Mouse (Mus musculus) CD8-positive naive resting alpha-beta T cell, adult 2 months (primary cell): ENCODE results near the gene Rab3gap1.
"Not testable (repeated sequence)": the region's sequence is repeated elsewhere in the genome, so short reads cannot be mapped to it uniquely, and the experiment has no call there.

ENCODE experiments used
- DNase-seq, 2 experiments: peaks; one replicate each; pipeline ENCODE4 v3.0.0; 2022; ENCODE audit warnings: low read depth in 2 of 2, low spot score in 2 of 2

The Rab3gap1 gene

DNA sequence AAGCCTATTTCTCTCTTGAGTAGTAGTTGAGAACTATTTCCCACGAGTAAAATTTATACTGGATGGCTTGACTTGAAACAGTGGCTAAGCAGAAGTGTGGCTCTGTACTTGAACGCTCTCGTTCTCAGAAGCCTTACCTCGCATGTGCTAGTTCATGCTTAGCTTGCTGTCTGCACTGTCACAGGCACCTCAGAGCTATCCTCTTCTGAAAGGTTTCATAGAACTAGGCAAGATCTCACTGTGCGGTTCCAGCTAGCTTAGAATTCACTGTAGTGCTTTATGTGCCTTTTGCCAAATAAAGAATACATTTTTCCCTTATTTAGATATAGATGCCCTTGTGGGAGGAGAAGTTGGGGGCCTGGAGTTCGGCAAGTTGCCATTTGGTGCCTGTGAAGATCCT is 46.7 kb downstream of the Rab3gap1 start:
- DNase-seq: no peak

DNA sequence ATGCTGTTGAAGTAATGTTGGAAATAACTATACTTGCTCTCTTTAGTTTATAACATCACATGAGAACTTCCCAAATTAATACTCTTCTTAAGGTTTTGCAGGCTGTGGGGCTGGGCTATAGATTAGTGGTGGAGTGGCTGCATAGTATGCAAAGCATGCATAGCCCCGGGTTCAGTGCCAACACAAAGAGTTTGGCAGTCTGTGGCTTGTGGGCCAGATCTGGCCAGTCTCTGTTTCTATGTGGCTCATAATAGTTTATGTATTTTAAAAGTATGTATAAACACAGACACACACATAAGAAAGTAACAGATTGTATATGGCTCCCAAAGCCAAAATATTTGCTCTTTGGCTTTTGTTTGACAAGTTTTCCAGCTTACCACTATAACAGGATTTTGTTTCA is 47.2 kb downstream of the Rab3gap1 start:
- DNase-seq: no peak

DNA sequence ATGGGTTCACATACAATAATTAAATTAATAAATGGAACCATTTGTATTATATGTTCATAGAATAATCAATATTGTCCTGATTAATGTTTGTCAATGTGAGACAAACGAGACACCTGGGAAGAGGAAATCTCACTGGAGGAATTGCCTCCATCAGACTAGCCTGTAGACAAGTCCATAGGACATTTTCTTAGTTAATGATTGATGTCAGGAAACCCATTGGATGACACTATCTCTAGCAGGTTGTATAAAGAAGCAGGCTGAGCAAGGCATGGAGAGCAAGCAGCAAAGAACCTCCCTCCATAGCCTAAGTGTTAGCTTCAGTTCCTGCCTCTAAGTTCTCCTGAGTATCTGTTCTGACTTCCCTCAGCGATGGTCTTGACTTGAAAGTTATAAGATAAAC is 64.8 kb downstream of the Rab3gap1 start:
- no peak for DNase-seq

DNA sequence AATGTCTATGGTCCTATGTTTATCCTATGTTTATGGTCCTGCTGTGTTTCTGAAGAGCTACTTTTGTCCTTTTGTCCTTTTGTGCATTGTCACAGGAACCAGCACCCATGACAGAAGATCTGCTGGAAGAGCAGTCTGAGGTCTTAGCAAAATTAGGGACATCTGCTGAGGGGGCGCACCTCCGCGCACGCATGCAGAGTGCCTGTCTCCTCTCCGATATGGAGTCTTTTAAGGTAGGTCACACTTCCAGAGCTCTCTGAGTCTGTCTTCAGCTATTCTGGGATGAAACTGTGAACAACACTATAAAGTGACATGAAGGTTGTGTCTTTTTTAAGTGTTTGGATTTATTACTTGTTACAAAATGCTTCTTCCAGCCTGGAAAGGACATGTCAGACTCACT is 65.7 kb downstream of the Rab3gap1 start:
- no peak for DNase-seq

DNA sequence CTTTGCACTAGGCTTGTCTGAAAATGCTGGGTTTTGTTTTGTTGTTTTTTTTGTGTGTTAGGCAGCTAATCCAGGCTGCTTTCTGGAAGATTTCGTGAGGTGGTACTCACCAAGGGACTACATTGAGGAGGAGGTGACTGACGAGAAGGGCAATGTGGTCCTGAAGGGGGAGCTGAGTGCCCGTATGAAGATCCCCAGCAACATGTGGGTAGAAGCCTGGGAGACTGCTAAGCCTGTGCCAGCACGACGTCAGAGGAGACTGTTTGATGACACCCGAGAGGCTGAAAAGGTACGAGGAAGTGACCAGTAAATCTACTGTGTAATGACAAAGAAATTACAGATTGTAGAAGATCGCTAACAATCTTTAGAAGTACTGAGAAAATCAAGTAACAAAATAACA is 68.7 kb downstream of the Rab3gap1 start:
- no peak for DNase-seq

DNA sequence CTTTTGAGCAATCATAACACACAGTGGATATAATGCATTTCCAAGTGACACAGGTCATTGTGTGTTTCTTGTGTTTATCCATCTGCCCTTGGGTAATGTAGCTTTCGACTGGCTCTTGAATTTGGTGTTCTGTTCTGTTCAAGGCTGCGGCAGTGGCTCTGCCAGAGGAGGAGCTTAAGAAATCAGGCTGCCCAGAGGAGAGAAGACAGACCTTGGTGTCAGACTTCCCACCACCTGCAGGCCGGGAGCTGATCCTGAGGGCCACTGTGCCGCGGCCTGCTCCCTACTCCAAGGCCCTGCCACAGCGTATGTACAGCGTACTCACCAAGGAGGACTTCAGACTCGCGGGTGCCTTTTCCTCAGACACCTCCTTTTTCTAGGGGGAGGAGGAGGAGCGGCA is 73.7 kb downstream of the Rab3gap1 start:
- no peak for DNase-seq

DNA sequence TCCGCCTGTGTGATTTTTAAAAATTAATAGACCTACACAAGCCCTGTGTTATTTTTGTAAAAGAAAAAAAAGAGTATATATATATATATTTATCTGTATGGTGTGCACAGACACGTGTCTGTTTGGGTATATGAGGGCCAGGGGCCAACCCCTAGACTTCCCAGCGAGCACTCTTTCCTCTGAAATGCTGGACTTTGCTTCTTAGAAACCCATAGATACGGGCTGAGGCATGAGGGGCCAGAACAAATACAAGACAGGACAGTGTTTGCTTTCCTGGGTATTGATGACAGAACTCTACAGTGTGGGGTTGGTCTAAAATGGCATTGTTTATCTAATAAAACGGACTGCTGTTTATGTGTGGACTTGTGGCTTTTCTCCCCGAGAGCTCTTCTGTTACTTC is 74.9 kb downstream of the Rab3gap1 start:
- no peak for DNase-seq

DNA sequence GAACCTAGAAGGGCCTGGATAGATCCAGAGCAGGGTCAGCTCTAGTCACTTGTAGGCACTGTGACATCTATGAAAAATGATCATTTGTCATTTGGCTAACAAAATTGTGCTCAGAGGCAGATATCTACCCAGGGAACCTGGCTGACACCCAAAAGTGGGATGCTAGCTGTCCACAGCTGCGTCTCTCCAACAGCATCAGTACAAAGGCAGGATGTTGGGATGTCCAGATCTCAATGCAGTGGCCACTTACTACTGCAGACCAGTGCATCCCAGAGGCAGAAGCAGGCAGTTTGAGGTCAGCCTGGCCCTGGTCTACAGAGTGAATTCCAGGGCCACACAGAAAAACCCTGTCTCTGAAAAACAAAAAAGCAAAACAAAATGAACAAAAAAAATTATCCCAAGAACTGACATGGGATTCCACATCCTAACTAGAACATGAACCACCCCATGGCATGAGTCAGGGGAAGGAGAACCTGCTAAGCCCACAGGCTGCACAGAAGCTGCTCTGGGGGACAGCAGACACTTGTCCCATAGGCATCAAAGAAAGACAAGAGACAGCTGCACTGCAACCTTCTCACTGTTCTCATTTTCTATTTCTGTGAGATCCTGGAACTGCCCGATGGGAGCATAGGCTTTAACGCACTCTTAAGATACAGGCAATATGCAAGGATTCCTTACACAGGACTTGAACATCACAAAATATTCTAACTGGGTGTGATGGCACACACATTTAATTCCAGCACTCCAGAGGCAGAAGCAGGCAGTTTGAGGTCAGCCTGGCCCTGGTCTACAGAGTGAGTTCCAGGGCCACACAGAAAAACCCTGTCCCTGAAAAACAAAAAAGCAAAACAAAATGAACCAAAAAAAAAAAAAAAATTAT is 77.4 kb downstream of the Rab3gap1 start:
- DNase-seq: no peak

DNA sequence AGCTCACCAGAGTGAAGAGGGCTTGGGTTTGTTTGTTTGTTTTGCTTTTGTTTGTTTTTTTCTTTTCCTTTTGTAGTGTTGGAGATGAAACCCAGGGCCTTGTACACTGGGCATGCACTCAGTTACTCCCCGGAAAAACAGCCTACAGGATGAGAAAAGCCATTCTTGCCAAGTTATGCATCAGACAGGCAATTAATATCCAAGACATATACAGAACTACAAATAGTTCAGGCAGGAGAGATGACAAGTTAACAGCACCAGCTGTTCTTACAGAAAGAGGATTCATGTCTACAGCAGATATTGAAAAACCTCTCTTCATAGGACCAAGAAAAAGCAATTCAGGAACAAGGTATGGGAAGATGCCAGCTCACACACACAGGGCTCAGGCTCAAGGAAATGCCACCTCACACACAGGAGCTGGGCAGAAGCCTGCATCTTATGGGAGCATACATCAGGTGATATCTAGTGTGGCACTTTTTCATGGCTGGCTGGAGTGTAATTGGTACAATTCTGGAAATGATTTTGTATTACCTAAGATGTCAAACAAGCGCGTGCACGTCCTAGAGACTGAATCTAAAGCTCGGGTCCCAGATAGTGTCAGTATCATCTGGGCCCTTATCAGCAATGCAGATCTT is 78.2 kb downstream of the Rab3gap1 start:
- DNase-seq: no peak

DNA sequence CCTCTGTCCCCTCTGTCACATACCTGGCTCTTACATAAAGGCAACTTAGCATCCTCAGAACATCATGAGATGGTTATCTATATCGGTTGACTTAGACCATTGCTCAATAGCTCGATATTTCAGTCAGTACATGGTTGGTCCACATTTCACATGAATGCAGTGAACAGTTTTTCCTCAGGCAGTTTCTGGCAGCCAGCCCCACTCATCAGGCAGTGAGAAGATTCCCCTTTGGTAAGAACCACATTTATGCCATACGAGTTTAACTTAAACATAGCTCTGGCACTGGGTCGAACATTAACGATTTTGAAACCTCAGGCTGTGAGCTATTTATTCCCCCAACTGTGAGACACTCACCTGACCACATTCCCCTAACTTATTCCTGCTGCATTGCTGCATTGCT is 80.2 kb downstream of the Rab3gap1 start:
- DNase-seq: no peak

DNA sequence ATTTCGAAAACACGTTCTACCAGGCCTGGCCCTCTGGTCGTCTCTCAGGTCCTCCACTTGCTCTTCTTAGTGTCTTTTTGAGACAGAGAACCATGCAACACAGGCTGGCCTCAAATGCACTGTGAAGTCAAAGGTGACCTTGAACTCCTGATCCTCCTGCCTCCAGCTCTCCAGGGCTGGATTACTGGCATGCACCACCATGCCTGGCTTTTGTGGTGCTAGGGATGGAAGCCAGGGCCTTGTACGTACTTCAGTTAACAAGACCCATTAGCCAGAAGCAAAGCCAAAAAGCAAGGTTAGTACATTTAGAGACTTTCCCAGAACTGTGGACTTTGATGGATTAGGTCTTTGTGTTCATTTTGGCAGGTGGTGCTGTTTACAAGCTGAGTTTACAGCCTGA is 83.7 kb downstream of the Rab3gap1 start:
- DNase-seq: no peak

DNA sequence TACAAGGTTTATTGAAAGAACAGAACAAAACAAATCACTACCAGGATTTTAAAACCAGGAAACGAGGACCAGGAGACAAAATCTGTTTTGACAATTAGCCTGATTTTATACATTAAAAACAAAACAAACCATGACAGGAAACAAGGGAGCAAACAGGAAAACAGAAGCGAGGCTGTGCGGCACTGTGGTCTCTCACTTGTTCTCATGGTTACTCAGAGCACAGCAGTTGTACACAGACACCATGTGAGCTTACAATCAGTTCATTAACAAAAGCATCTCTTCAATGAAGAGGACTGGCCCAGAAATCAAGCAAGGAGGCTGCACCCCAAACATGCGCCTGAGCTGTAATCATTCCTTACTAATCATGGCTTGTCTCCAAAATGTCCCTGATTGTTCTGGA is 85.6 kb downstream of the Rab3gap1 start:
- not testable (repeated sequence) for DNase-seq

DNA sequence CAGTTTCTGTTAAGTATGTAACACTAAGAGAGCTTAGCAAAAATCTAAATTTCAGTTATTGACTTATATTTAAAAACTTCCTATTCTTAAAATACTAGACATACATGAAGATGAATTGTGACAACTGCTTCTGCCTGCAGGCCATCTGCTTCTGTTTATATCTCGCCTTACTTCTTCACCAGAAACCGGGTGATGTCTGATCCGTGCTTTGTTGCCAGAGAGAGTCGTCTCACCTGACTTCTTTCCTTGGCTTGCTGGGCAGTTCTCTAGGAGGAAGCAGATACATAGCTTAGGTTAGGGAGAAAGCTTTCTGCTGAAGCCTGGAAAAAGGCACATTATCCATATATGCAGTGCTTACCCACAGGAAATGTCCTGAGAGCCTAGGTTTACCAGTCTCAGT is 86.2 kb downstream of the Rab3gap1 start:
- DNase-seq: no peak

DNA sequence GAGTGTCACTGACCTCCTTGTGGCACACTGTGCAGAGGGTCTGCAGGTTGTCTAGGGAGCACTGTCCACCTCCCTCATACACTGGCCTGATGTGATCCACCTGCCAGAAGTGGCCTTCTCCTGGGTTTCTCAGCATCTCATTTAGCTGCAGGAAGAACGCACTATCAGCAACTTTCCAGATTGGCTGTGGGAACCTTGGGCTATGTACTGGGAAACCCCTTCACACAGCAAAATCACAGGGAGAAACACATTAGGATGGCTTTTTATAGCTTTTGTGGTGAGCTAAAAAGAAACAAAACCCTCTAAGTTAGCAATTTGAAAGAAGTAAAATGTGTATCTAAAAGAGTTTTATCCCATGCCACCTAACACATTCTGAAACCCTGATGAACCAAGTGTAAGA is 88.0 kb downstream of the Rab3gap1 start:
- DNase-seq: no peak

DNA sequence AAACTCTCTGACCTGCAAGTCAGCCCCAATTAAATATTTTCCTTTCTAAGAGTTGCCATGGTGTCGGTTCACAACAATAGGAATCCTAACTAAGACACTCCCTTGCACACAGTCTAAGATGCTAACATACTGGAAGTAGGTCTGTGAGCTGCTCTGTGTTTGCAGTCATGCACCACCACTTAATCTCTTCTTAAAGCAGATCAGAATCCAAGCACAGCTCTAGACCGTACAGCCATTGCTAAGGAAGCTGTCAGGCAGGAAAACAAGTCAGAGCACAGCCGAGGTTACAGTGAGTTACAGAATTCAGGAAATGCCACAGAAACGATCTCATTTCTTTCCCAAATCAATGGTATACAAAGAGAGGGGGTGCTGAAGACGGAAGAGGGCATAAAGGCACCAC is 90.2 kb downstream of the Rab3gap1 start:
- DNase-seq: no peak

DNA sequence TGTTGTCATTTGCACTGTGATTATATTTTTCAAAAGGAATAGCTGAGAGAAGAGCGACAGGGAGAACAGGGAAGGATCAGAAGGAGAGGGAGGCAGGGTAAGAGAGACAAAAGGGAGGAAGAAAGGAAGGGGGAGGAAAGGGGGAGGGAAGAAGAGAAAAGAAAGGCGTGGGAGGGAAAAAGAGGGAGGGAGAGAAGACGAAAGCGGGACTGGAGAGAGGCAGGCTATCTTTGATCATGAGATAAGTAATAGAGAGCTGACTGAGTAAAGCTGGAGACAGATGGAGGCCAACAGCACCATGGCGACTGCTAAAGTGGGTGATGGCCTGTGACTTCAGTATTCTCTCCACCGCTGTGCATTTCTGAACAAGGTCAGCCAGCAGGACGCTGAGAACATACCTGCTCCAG is 90.7 kb downstream of the Rab3gap1 start:
- no peak for DNase-seq

DNA sequence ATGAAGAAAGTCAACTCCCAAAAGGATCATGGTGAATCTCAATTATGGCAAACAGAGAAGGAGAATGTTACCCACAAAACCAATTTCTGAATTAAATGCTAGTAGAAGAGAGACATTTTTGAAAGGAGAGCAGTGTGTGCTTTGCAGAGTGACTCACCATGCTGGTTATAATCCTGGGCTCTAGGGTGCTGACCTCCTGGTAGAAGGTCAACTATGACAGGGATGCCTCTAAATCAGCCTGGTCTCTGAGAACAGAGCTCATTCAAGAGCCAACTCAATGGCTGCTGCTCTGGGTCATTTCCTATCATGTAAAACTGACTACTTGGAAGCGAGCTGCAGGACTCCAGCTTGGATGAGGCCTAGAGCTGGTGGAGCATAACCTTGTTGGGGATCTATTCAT is 92.6 kb downstream of the Rab3gap1 start:
- DNase-seq: no peak

DNA sequence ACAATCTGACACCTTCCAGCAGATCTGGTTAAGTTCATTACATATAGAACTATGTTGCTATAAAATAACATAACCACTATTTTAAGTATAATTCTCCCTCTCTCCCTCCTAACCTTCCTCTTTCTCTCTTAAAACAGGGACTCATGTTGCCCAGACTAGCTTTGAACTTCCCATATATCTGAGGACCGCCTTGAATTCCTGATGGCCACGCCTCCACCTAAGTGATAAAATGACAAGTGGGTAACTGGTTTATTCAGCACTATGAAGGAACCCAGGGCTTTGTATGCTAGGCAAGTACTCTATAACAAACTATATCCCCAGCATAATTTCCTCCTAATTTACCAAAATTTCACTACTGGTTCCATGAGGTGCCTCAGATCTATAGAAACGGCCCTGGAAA is 94.8 kb downstream of the Rab3gap1 start:
- no peak for DNase-seq

DNA sequence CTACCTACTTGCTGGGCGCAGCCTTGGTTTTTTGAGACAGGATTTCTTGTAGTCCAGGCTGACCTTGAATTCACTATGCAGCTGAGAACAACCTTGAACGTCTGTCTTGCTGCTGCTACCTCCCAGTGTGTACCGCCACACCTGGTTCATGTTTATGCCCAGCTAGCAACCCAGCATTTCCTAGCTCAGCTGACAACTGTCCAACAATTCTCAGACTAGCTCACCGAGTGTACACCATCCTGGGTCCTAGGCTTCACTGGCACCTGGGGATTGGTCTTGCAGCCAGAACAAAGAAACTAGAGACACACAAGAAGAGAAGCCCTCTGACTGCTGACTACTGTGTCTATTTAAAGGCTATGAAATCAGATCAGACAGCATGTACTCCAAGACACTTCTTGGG is 102.3 kb downstream of the Rab3gap1 start:
- DNase-seq: no peak

DNA sequence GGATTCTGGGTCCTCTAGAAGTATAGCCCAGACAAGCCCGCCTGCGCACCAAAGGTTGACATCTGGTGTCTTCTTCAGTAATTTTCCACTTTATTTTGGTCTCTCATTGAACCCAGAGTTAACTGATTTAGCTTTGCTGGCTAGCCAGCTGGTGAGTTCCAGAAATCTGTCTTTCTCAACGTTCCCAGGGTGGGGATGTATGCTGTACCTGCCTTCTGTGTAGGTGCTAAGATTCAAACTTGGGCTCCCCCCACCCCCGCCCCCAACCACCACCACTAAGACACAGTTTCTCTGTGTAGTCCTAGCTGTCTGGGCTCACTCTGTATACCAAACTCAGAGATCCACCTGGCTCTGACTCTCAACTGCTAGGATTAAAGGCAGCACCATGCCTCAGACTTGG is 105.5 kb downstream of the Rab3gap1 start:
- DNase-seq: no peak

DNA sequence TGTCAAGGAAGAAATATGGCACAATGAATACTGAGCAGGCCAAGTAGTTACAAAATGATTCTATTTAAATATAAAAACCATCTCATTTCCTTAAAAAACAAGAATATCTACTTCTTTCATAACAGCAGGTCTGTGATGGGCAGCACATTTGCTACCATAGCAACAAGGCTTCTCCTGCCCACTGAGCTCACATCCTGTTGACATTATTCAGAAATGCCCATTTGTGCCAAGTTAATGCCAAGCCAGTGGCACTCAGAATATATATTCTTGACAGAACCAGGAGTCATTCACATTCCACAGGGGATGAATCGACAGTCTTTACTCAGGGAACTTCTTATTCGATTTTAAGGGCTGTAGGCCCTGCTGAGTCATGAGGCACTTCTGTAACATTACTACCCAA is 107.1 kb downstream of the Rab3gap1 start:
- DNase-seq: no peak

DNA sequence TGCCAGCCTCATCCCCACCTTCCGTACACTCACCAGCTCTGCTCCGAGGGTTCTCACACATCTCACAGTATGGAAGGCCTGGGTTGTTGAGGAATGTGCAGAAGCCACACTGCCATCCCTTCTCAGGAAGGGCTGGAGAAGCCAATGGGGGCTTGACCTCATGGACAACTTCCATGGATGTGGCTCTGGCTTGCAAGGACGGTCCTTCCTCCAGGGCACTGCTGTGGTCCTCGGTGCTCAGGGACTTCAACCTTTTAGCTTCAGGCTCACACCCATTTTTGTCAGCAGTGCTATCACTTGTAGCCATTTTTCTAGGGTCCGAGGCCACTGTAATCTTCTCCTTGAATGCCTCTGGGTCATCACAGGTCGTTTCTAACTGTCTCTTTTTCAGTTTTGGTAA is 107.5 kb downstream of the Rab3gap1 start:
- no peak for DNase-seq

DNA sequence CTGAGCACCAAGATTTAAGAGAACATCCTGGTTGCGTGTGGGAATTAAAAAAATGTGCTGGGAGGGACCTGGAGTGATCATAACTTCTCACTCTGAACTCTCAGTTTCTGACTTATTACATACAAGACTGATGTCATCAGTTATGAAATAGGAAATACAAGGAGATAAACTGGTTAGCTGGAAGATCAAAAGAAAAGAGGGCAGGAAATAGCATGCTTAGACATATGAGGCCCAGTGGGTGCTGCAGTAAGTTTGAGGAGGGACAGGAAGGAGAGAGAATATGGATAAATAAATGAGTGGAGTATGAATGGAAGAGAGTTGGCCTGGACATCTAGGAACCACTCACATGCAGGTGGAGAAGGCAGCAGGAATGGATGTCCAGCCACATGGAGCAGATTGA is 109.6 kb downstream of the Rab3gap1 start:
- DNase-seq: peak in 1 of 2 experiments; percentile 8
